Mouse (Mus musculus): ENCODE results near the gene Ubxn10. TPM values are rescaled to one million over a fixed set of nuclear protein-coding genes. Genes with fewer than 3 reads are reported as not detected.
A peak's percentile ranks its signal among the peaks of the same experiment; 100 is the strongest.

The Ubxn10 gene
- total and polyA plus RNA-seq, 2 experiments, result under 0.01 to 0.05 TPM

GRCm38 (mm10) chr4:138755439-138755838 lies 18.5 kb upstream of the Ubxn10 start:
- H3K4me3 ChIP-seq (ENCODE audit: insufficient read depth, low read depth, low read length), result no peak overlapping the region
- H3K36me3 ChIP-seq (ENCODE audit: control insufficient read depth, insufficient read depth, low read length), result no peaks in the 10 kb centered on the region
- no peak for TF ChIP-seq POLR2A (IDR thresholded peaks at IDR 0.05; ENCODE audit: extremely low read depth, insufficient read depth, low read length)
- TF ChIP-seq CTCF (IDR thresholded peaks at IDR 0.05; ENCODE audit: low read depth, low read length), result no peak
- H3K27ac ChIP-seq (replicated peaks; ENCODE audit: insufficient read depth, low read depth, low read length), result no peak overlapping the region
- H3K9ac ChIP-seq (ENCODE audit: low read depth, low read length), result no peak overlapping the region
- WGBS, result 72% methylated on average over 4 of the region's 4 CpGs
- no peak for DNase-seq (ENCODE audit: extremely low read depth, low read depth, low spot score)
- no peaks in the 10 kb centered on the region for H3K79me2 ChIP-seq (ENCODE audit: control insufficient read depth, insufficient read depth, low read length)
- no peaks in the 10 kb centered on the region for H3K4me1 ChIP-seq (ENCODE audit: control insufficient read depth, insufficient read depth, low read length)
- no peaks in the 10 kb centered on the region; the same call in 1 of the 2 replicates for H3K27me3 ChIP-seq (ENCODE audit: control insufficient read depth, insufficient read depth, low read length)

- Histone ChIP-seq H3K79me2 (ENCODE audit: control insufficient read depth, insufficient read depth, low read length) (no peaks in the 10 kb centered on the region), H3K36me3 (ENCODE audit: control insufficient read depth, insufficient read depth, low read length) (no peaks in the 10 kb centered on the region), H3K4me1 (ENCODE audit: control insufficient read depth, insufficient read depth, low read length) (no peaks in the 10 kb centered on the region), H3K27me3 (ENCODE audit: control insufficient read depth, insufficient read depth, low read length) (no peaks in the 10 kb centered on the region; the same call in 1 of the 2 replicates), H3K9ac (ENCODE audit: low read depth, low read length) (no peak overlapping the region), H3K4me3 (ENCODE audit: insufficient read depth, low read depth, low read length) (no peak overlapping the region), H3K27ac (replicated peaks; ENCODE audit: insufficient read depth, low read depth, low read length) (no peak overlapping the region)
- no peak for TF ChIP-seq CTCF (IDR thresholded peaks at IDR 0.05; ENCODE audit: low read depth, low read length)
- no peak for DNase-seq (ENCODE audit: extremely low read depth, low read depth, low spot score)
- 77% methylated on average over 9 of the region's 9 CpGs for WGBS
These were observed 17.5 kb upstream of the Ubxn10 start for GRCm38 (mm10) chr4:138754432-138754831.

DNA sequence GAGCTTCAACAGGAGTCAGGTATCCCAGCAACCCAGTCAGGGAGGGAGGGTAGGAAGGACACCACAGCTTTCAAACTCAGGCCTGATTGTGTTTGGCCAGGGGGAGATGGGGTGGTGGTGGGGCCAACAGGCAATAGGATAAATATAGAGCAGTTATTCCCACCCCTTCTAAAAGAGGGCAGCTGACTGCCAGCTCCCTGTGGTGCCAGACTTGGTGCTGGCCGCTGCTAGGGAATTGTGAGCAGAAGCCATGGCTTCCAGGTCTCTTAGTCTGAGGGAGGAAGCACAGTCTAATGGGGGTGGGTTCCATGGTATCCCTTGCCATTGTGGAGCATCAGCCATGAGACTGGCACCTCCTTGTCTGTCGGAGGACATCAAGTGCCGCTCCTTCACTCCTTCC lies 16.6 kb upstream of the Ubxn10 start:
- H3K9ac ChIP-seq (ENCODE audit: low read depth, low read length), result no peak overlapping the region
- H3K27ac ChIP-seq (replicated peaks; ENCODE audit: insufficient read depth, low read depth, low read length), result no peak overlapping the region
- H3K27me3 ChIP-seq (ENCODE audit: control insufficient read depth, insufficient read depth, low read length), result no peaks in the 10 kb centered on the region; the same call in 1 of the 2 replicates
- WGBS, result 93% methylated on average over 3 of the region's 3 CpGs
- no peak overlapping the region for H3K4me3 ChIP-seq (ENCODE audit: insufficient read depth, low read depth, low read length)
- no peaks in the 10 kb centered on the region for H3K4me1 ChIP-seq (ENCODE audit: control insufficient read depth, insufficient read depth, low read length)
- DNase-seq (ENCODE audit: extremely low read depth, low read depth, low spot score), result no peak
- no peaks in the 10 kb centered on the region for H3K79me2 ChIP-seq (ENCODE audit: control insufficient read depth, insufficient read depth, low read length)
- H3K36me3 ChIP-seq (ENCODE audit: control insufficient read depth, insufficient read depth, low read length), result no peaks in the 10 kb centered on the region
- TF ChIP-seq POLR2A (IDR thresholded peaks at IDR 0.05; ENCODE audit: extremely low read depth, insufficient read depth, low read length), result no peak
- no peak for TF ChIP-seq CTCF (IDR thresholded peaks at IDR 0.05; ENCODE audit: low read depth, low read length)

- Histone ChIP-seq H3K4me3 (ENCODE audit: insufficient read depth, low read depth, low read length) (no peak overlapping the region), H3K27me3 (ENCODE audit: control insufficient read depth, insufficient read depth, low read length) (no peaks in the 10 kb centered on the region; the same call in 1 of the 2 replicates), H3K79me2 (ENCODE audit: control insufficient read depth, insufficient read depth, low read length) (no peaks in the 10 kb centered on the region), H3K36me3 (ENCODE audit: control insufficient read depth, insufficient read depth, low read length) (no peaks in the 10 kb centered on the region), H3K9ac (ENCODE audit: low read depth, low read length) (no peak overlapping the region), H3K27ac (replicated peaks; ENCODE audit: insufficient read depth, low read depth, low read length) (no peak overlapping the region), H3K4me1 (ENCODE audit: control insufficient read depth, insufficient read depth, low read length) (no peaks in the 10 kb centered on the region)
- no peak for TF ChIP-seq CTCF (IDR thresholded peaks at IDR 0.05; ENCODE audit: low read depth, low read length)
- TF ChIP-seq POLR2A (IDR thresholded peaks at IDR 0.05; ENCODE audit: extremely low read depth, insufficient read depth, low read length), result no peak
- no peak for DNase-seq (ENCODE audit: extremely low read depth, low read depth, low spot score)
- 94% methylated on average over 6 of the region's 6 CpGs for WGBS
These were observed 15.6 kb upstream of the Ubxn10 start for GRCm38 (mm10) chr4:138752603-138753002.

- H3K9ac ChIP-seq (ENCODE audit: low read depth, low read length), result no peak overlapping the region
- no peak overlapping the region for H3K4me3 ChIP-seq (ENCODE audit: insufficient read depth, low read depth, low read length)
- no peaks in the 10 kb centered on the region for H3K36me3 ChIP-seq (ENCODE audit: control insufficient read depth, insufficient read depth, low read length)
- H3K27me3 ChIP-seq (ENCODE audit: control insufficient read depth, insufficient read depth, low read length), result no peaks in the 10 kb centered on the region
- H3K4me1 ChIP-seq (ENCODE audit: control insufficient read depth, insufficient read depth, low read length), result no peaks in the 10 kb centered on the region
- no peak for TF ChIP-seq POLR2A (IDR thresholded peaks at IDR 0.05; ENCODE audit: extremely low read depth, insufficient read depth, low read length)
- peak; percentile 56 for TF ChIP-seq CTCF (IDR thresholded peaks at IDR 0.05; ENCODE audit: low read depth, low read length)
- DNase-seq (ENCODE audit: extremely low read depth, low read depth, low spot score), result peak; percentile 15
- H3K79me2 ChIP-seq (ENCODE audit: control insufficient read depth, insufficient read depth, low read length), result no peaks in the 10 kb centered on the region
- no peak overlapping the region for H3K27ac ChIP-seq (replicated peaks; ENCODE audit: insufficient read depth, low read depth, low read length)
- WGBS, result 52% methylated on average over 8 of the region's 8 CpGs
These were observed 11.6 kb upstream of the Ubxn10 start for GRCm38 (mm10) chr4:138748369-138749072.

GRCm38 (mm10) chr4:138747851-138748250 lies 10.9 kb upstream of the Ubxn10 start:
- Histone ChIP-seq H3K4me1 (ENCODE audit: control insufficient read depth, insufficient read depth, low read length) (no peaks in the 10 kb centered on the region), H3K27ac (replicated peaks; ENCODE audit: insufficient read depth, low read depth, low read length) (no peak overlapping the region), H3K36me3 (ENCODE audit: control insufficient read depth, insufficient read depth, low read length) (no peaks in the 10 kb centered on the region), H3K4me3 (ENCODE audit: insufficient read depth, low read depth, low read length) (no peak overlapping the region), H3K27me3 (ENCODE audit: control insufficient read depth, insufficient read depth, low read length) (no peaks in the 10 kb centered on the region), H3K9ac (ENCODE audit: low read depth, low read length) (no peak overlapping the region), H3K79me2 (ENCODE audit: control insufficient read depth, insufficient read depth, low read length) (no peaks in the 10 kb centered on the region)
- TF ChIP-seq POLR2A (IDR thresholded peaks at IDR 0.05; ENCODE audit: extremely low read depth, insufficient read depth, low read length) (no peak), CTCF (IDR thresholded peaks at IDR 0.05; ENCODE audit: low read depth, low read length) (no peak)
- no peak for DNase-seq (ENCODE audit: extremely low read depth, low read depth, low spot score)
- 43% methylated on average over 10 of the region's 10 CpGs for WGBS

Measured in liver, adult 2 months (tissue).